Mouse (Mus musculus) Patski (cell line): ENCODE results near the gene Rbfox1. TPM values are rescaled to one million over a fixed set of nuclear protein-coding genes. Genes with fewer than 3 reads are reported as not detected.
A peak's percentile ranks its signal among the peaks of the same experiment; 100 is the strongest.

Experiments
- ATAC-seq: fragments of 100-300 bp; one replicate; pipeline ENCODE4 v1.8.0; 2021
- CTCF ChIA-PET: fragments of 350-600 bp; sonication (Branson Sonifier 250); formaldehyde crosslinking; loops from one replicate; lab custom pipeline; 2022; ENCODE audit warnings: inconsistent platforms; lab: Charles Lee
- POLR2A ChIA-PET: fragments of 350-600 bp; sonication (Branson Sonifier 250); formaldehyde crosslinking; loops from one replicate; lab custom pipeline; 2022; ENCODE audit warnings: antibody characterized with exemption, inconsistent platforms; lab: Charles Lee
- DNase-seq: peaks from one replicate; pipeline ENCODE4 v3.0.0-alpha.2; 2011; ENCODE audit warnings: low read depth, low spot score
- H3K27me3 ChIP-seq: fragments of 371-371 bp; one replicate; pipeline ENCODE4 v1.5.1; 2021
- CTCF ChIP-seq: fragments of 100-300 bp; IDR thresholded peaks from one replicate; pipeline ENCODE4 v1.5.1; 2021
- in situ Hi-C: fragments of 300-500 bp; cut with MboI; formaldehyde crosslinking; loops from 3 replicates; pipeline ENCODE4 v1.11.1; 2018; ENCODE audit warnings: low pct_unique_long_range_greater_than_20kb, mixed read lengths
- polyA plus RNA-seq: library from polyadenylated mRNA; unstranded; gene quantifications from one replicate; pipeline ENCODE4 v1.2.3, GENCODE M21; 2021

The Rbfox1 gene
- polyA plus RNA-seq, 1 experiment from 2014 or later, result not detected

DNA sequence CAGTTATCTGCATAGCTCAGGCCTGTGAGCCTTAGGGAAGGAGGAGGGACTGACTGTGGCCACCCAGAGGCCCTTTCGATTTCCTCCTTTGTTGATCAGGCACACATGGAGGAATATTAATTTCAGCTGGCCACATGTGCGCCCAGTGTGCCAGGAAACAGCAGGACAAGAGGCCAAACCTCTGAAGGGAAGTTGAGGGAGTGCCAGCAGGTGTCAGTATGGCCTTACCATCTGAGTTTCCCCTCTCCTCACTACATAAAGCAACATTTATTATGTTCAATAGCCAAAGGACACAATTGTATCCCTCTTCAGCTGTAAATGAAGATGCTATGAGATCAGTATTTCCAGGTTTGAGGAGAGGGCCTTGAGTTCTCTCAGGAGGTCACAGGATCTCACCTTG lies 13.2 kb downstream of the Rbfox1 start:
- CTCF ChIA-PET, result interaction anchor here (1.0 to 1.8 kb wide), 4 partner anchors 9 to 584 kb away, joined by 3 to 7 read pairs (median 4); no protein-coding TSS in a partner anchor
- DNase-seq (no peak), ATAC-seq (no peak)
- in situ Hi-C loops, result loop anchor here (5.0 kb wide), 1 partner anchor 124 kb away; no protein-coding TSS in a partner anchor
- H3K27me3 ChIP-seq, result no peaks in the 10 kb centered on the region
- POLR2A ChIA-PET, result no interaction called here
- TF ChIP-seq CTCF, result peak; percentile 60

- ChIA-PET CTCF (no interaction called here), POLR2A (no interaction called here)
- TF ChIP-seq CTCF, result no peak
- in situ Hi-C loops, result no loop called here
- no peak for ATAC-seq
- no peaks in the 10 kb centered on the region for H3K27me3 ChIP-seq
- DNase-seq, result no peak
Measured at GRCm38 (mm10) chr16:5910742-5911141, 25.6 kb downstream of the Rbfox1 start.

DNA sequence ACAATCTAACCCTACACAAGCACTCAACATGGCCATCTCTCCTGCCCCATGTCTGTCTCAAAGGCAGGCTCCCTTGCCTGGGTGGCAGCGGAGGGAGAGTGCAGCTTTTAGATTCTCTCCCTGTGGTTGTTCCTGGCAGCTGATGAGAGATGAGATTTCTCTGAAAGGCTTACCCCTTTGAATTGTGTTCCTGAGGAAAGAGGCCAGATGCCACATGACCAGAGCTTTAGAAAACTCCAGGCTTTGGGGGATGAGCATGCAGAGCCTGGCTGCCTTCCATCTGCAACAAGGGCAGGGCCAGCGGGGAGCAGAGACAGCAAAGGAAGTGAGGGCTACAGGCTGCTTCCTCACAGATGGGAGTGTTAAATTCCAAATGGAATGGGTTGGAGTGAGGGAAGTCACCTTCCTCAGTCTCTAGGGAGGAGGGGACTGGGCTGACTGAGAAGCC lies 26.7 kb downstream of the Rbfox1 start:
- in situ Hi-C loops, result no loop called here
- POLR2A ChIA-PET, result no interaction called here
- DNase-seq (no peak), ATAC-seq (no peak)
- TF ChIP-seq CTCF, result no peak
- no peaks in the 10 kb centered on the region for H3K27me3 ChIP-seq
- CTCF ChIA-PET, result no interaction called here

DNA sequence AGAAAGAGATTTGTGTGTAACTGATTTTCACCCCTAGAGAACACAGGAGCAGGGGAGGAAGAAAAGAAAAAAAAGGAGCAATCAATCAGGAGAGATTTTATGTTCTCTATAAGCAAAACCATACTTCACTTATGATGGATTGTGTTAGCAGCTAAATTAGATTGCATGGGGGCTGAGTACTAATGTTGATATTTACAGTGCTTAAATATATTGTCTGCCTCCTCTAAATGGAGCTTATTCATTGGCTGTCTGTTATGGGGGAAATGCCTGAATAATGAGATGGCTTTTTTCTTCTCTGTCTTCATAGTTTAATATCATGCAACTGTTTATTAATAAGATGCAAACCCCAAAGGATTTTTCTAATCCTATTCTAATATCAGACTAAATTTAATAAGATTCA lies 32.8 kb downstream of the Rbfox1 start:
- ChIA-PET POLR2A (no interaction called here), CTCF (interaction anchor here (0.7 kb wide), 1 partner anchor 10 kb away, joined by 3 read pairs; no protein-coding TSS in a partner anchor)
- TF ChIP-seq CTCF, result no peak
- DNase-seq, result no peak
- ATAC-seq, result no peak
- in situ Hi-C loops, result no loop called here
- no peaks in the 10 kb centered on the region for H3K27me3 ChIP-seq

DNA sequence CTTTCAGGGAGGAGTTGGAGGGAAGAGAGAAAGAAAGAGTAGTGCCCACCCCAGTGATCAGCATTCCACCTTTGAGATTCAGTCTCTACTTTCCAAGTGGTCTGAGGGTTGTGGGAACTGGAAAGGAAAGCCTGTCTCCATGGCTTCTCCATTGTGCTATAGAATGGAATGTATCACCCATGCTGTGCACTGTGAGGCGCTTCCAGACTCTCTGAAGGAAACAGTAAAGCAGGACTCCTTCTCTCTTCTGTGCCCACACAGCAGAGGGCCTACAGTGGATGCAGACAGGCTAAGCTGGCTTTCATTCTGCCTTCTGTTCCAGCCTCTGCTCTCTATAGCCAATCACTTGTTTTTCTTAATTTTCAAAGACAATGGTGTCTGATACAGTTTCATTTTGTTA lies 41.8 kb downstream of the Rbfox1 start:
- POLR2A ChIA-PET, result interaction anchor here (0.9 kb wide), 1 partner anchor 22 kb away, joined by 4 read pairs; no protein-coding TSS in a partner anchor

DNA sequence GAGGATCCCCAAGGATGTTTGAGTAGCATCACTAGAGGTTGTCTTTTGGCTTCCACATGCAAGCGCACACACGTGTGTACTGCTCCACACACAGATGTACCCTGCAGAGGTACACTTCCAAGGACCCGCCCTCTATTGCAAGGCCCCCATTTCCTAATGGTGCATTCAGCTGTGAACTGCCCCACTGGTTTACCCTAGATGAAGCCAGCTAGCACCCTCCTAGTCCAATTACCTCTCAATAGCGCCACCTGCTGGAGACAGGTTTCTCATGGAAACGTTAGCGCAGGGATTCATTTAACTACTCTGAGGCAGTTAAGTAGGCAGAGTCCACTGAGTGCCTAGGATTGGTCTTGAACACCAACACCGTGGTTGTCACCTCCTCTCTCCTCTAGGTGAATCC lies 46.5 kb downstream of the Rbfox1 start:
- no peak for DNase-seq
- TF ChIP-seq CTCF, result peak; percentile 58
- ChIA-PET POLR2A (no interaction called here), CTCF (no interaction called here)
- ATAC-seq, result no peak
- no peaks in the 10 kb centered on the region for H3K27me3 ChIP-seq
- in situ Hi-C loops, result no loop called here

More for the DNA sequence above, 41.8 kb downstream of the Rbfox1 start:
- no peak for ATAC-seq
- H3K27me3 ChIP-seq, result no peaks in the 10 kb centered on the region
- CTCF ChIA-PET, result interaction anchor here (0.9 to 1.0 kb wide), 2 partner anchors 9 to 12 kb away, joined by 3 read pairs; no protein-coding TSS in a partner anchor
- no peak for DNase-seq
- no peak for TF ChIP-seq CTCF
- in situ Hi-C loops, result no loop called here

DNA sequence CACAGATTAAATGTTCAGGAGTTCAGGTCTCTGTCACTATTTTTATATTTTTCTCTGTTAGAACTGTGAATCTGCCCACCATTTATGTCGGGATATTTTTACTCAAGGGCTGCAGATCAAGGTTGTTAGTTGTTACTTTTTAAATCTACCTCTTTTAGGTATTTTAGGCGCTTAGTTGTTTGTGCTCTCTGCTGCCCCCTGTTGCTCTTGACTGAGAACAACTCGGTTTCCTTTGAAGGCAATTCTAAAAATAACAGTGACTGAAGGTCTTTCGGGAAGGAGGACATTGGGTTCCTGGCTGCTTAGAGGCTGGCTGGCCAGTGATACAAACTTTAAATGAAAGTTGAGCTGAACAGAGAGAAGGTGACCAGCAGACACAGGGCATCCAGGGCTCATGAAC lies 54.9 kb downstream of the Rbfox1 start:
- in situ Hi-C loops, result no loop called here
- ChIA-PET POLR2A (no interaction called here), CTCF (no interaction called here)
- ATAC-seq (no peak), DNase-seq (no peak)
- no peaks in the 10 kb centered on the region for H3K27me3 ChIP-seq
- TF ChIP-seq CTCF, result peak; percentile 44

DNA sequence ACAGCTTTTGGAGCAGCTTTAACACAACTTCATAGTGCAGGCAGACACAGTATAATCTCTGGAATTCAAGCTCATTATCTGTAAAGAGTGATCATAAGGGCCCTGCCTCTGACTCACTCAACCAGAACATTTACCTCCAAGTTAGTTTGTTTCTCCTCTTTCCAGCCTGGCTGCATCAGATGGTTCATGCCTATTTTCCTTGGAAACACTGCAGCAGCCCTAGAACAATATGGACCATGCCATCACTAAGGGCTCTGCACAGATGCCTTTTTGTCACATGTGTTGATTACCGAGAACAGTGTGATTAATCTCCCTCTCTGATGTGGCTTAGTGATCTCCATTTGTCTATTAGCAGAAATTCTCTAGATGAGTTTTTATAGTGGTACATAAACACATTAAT lies 60.5 kb downstream of the Rbfox1 start:
- ChIA-PET CTCF (no interaction called here), POLR2A (no interaction called here)
- no peak for TF ChIP-seq CTCF
- no peaks in the 10 kb centered on the region for H3K27me3 ChIP-seq
- no peak for ATAC-seq
- DNase-seq, result no peak
- in situ Hi-C loops, result no loop called here

GRCm38 (mm10) chr16:5953106-5953505 lies 68.0 kb downstream of the Rbfox1 start:
- no peaks in the 10 kb centered on the region for H3K27me3 ChIP-seq
- DNase-seq (no peak), ATAC-seq (no peak)
- ChIA-PET POLR2A (no interaction called here), CTCF (no interaction called here)
- TF ChIP-seq CTCF, result no peak
- in situ Hi-C loops, result no loop called here

GRCm38 (mm10) chr16:5957418-5957817 lies 72.3 kb downstream of the Rbfox1 start:
- DNase-seq (no peak), ATAC-seq (no peak)
- in situ Hi-C loops, result no loop called here
- CTCF ChIA-PET, result interaction anchor here (1.8 kb wide), 1 partner anchor 15 kb away, joined by 5 read pairs; no protein-coding TSS in a partner anchor
- no peaks in the 10 kb centered on the region for H3K27me3 ChIP-seq
- TF ChIP-seq CTCF, result no peak
- POLR2A ChIA-PET, result no interaction called here

DNA sequence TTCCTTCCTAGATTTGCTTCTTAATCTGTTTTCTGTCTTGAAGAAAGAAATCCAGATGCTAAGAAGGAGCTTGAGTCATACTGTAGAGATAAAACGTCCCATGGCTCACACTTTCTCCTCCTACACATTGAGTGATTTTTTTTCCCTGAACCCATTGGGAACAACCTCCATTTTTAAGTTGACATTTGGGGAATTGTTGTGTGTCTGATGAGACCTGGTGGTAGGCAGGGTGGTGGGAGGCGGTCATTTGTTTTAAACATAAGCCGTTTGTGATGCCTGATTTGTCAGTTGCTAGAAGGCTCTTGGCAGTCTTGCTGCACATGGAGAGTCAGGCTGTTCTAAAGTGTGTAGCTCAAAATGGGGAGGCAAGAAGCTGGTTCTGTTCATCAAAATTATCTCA lies 76.6 kb downstream of the Rbfox1 start:
- no peaks in the 10 kb centered on the region for H3K27me3 ChIP-seq
- in situ Hi-C loops, result no loop called here

DNA sequence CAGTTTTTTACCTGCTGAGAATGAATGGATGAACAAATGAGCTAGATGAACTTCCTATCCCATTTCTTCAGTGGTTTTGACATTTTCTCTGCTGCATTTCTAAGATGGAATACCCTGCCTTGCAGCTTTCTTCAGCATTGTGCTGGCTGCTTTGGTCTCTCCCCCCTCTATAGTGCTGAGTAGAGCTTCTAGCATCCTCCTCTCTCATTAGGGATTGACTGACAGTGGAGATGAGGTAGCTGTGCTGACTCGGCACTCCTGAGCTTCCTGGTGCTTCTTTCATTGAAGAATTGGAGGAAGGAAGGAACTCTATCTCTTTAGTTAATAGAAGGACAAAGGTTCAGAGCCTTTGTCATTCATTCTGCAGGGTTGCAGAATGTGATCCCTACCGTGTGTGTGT lies 89.0 kb downstream of the Rbfox1 start:
- H3K27me3 ChIP-seq, result no peaks in the 10 kb centered on the region
- in situ Hi-C loops, result no loop called here
- DNase-seq, result no peak
- no peak for ATAC-seq
- no peak for TF ChIP-seq CTCF
- ChIA-PET CTCF (interaction anchor here (1.0 kb wide), 1 partner anchor 8 kb away, joined by 3 read pairs; no protein-coding TSS in a partner anchor), POLR2A (no interaction called here)

More for the DNA sequence above, 76.6 kb downstream of the Rbfox1 start:
- ChIA-PET CTCF (no interaction called here), POLR2A (no interaction called here)
- ATAC-seq, result no peak
- TF ChIP-seq CTCF, result no peak
- DNase-seq, result no peak
